Mouse (Mus musculus) bone marrow macrophage, adult 2 months (primary cell): ENCODE results near the gene Flad1. TPM values are rescaled to one million over a fixed set of nuclear protein-coding genes. Genes with fewer than 3 reads are reported as not detected.

Experiments used
- H3K27ac ChIP-seq: 2 replicates; pipeline ENCODE4 v1.5.1; 2012; ENCODE audit warnings: low read depth, low read length; ENCODE audit not compliant: insufficient read depth
- H3K4me1 ChIP-seq: 2 replicates; pipeline ENCODE4 v1.6.1; 2012; ENCODE audit warnings: low read length; ENCODE audit not compliant: control insufficient read depth, insufficient read depth
- H3K4me3 ChIP-seq: 2 replicates; pipeline ENCODE4 v1.5.1; 2012; ENCODE audit warnings: mild to moderate bottlenecking, low read length, moderate library complexity; ENCODE audit not compliant: insufficient read depth
- CTCF ChIP-seq: IDR thresholded peaks from 2 replicates; pipeline ENCODE4 v1.5.1; 2012; ENCODE audit warnings: low read depth, mild to moderate bottlenecking, low read length, moderate library complexity
- POLR2A ChIP-seq: IDR thresholded peaks from 2 replicates; pipeline ENCODE4 v1.6.1; 2012; ENCODE audit warnings: mild to moderate bottlenecking, low read depth, low read length, borderline replicate concordance
- polyA plus RNA-seq: library from polyadenylated mRNA; stranded (reverse); fragments of >200 nt; gene quantifications from 2 replicates; pipeline ENCODE4 v1.2.4, GENCODE M21; 2012; ENCODE audit not compliant: missing spikeins, insufficient read depth, insufficient read length

The Flad1 gene
- polyA plus RNA-seq, result 17.7 and 20.5 TPM in 2 replicates

- TF ChIP-seq POLR2A, result no peak
- no peak for TF ChIP-seq CTCF
- Histone ChIP-seq H3K4me1 (peaks cover 11% of the 10 kb centered on the region), H3K27ac (peak within 1 kb of the TSS; percentile 31; the same call in 1 of the 2 replicates), H3K4me3 (peak within 1 kb of the TSS; percentile 79)
Measured at GRCm38 (mm10) chr3:89411490-89412393, at the start of gene Flad1. Flad1 (minus strand) TSS chr3:89411870.

- H3K27ac ChIP-seq, result peak overlapping the region; percentile 60
- TF ChIP-seq POLR2A (no peak), CTCF (no peak)
- H3K4me1 ChIP-seq, result peaks cover 16% of the 10 kb centered on the region
- H3K4me3 ChIP-seq, result peak overlapping the region; percentile 92
Measured at GRCm38 (mm10) chr3:89458965-89459807, 47.5 kb upstream of the Flad1 start.

GRCm38 (mm10) chr3:89458372-89458964 lies 46.8 kb upstream of the Flad1 start:
- peaks cover 16% of the 10 kb centered on the region for H3K4me1 ChIP-seq
- H3K27ac ChIP-seq, result no peak overlapping the region; the same call in 1 of the 2 replicates
- TF ChIP-seq POLR2A (no peak), CTCF (no peak)
- H3K4me3 ChIP-seq, result no peak overlapping the region

GRCm38 (mm10) chr3:89456726-89457665 lies 45.3 kb upstream of the Flad1 start:
- Histone ChIP-seq H3K4me1 (peaks cover 16% of the 10 kb centered on the region), H3K27ac (no peak overlapping the region), H3K4me3 (no peak overlapping the region)
- TF ChIP-seq POLR2A (no peak), CTCF (peak; percentile 95)

- Histone ChIP-seq H3K4me3 (no peak overlapping the region), H3K4me1 (peaks cover 16% of the 10 kb centered on the region), H3K27ac (no peak overlapping the region)
- TF ChIP-seq CTCF, result no peak
- TF ChIP-seq POLR2A, result no peak
Measured at GRCm38 (mm10) chr3:89455786-89456285, 44.2 kb upstream of the Flad1 start.

- H3K4me1 ChIP-seq, result peaks cover 16% of the 10 kb centered on the region
- no peak for TF ChIP-seq CTCF
- TF ChIP-seq POLR2A, result no peak
- H3K27ac ChIP-seq, result no peak within 1 kb of the TSS
- H3K4me3 ChIP-seq, result no peak within 1 kb of the TSS
Measured at GRCm38 (mm10) chr3:89454401-89455177, 42.9 kb upstream of the Flad1 start, which contains the start of gene Pmvk. Pmvk (plus strand) TSS chr3:89454541.

GRCm38 (mm10) chr3:89451916-89452315 lies 40.2 kb upstream of the Flad1 start:
- Histone ChIP-seq H3K27ac (no peak overlapping the region), H3K4me1 (peaks cover 7% of the 10 kb centered on the region), H3K4me3 (no peak overlapping the region)
- TF ChIP-seq POLR2A (no peak), CTCF (no peak)

- Histone ChIP-seq H3K4me3 (no peak overlapping the region), H3K27ac (no peak overlapping the region), H3K4me1 (peaks cover 5% of the 10 kb centered on the region; the same call in 1 of the 2 replicates)
- peak; percentile 91 for TF ChIP-seq CTCF
- TF ChIP-seq POLR2A, result no peak
Measured at GRCm38 (mm10) chr3:89449541-89449940, 37.9 kb upstream of the Flad1 start.
